Mouse (Mus musculus) neural tube, embryonic 14.5 days (tissue): ENCODE measurements around the gene Zgrf1. TPM values are rescaled to one million over a fixed set of nuclear protein-coding genes. Genes with fewer than 3 reads are reported as not detected.

Source experiments
- ATAC-seq: fragments of 200-750 bp; cut with Nextera tagmentation; 2 replicates; pipeline ENCODE4 v1.8.0; 2017; ENCODE audit warnings: low read depth, mild to moderate bottlenecking, moderate TSS enrichment, moderate library complexity
- H3K27ac ChIP-seq: fragments of 300-500 bp; sonication (generic); 2 replicates; pipeline ENCODE4 v1.5.1; 2014; ENCODE audit warnings: low read depth, mild to moderate bottlenecking, control low read depth, low read length, moderate library complexity, mixed read lengths
- H3K27me3 ChIP-seq: fragments of 300-500 bp; sonication (generic); 2 replicates; pipeline ENCODE4 v1.6.1; 2014; ENCODE audit warnings: low read length; ENCODE audit not compliant: control insufficient read depth, insufficient read depth
- H3K36me3 ChIP-seq: fragments of 300-500 bp; sonication (generic); 2 replicates; pipeline ENCODE4 v1.6.1; 2014; ENCODE audit warnings: low read length, mixed read lengths; ENCODE audit not compliant: control insufficient read depth, insufficient read depth
- H3K4me1 ChIP-seq: fragments of 300-500 bp; sonication (generic); 2 replicates; pipeline ENCODE4 v1.6.1; 2014; ENCODE audit warnings: low read length; ENCODE audit not compliant: control insufficient read depth, insufficient read depth
- H3K4me2 ChIP-seq: fragments of 300-500 bp; sonication (generic); 2 replicates; pipeline ENCODE4 v1.6.1; 2014; ENCODE audit warnings: mild to moderate bottlenecking, low read depth, low read length, control low read depth
- H3K4me3 ChIP-seq: fragments of 300-500 bp; sonication (generic); 2 replicates; pipeline ENCODE4 v1.5.1; 2014; ENCODE audit warnings: low read depth, low read length, control low read depth, mixed read lengths
- H3K9ac ChIP-seq: fragments of 300-500 bp; sonication (generic); replicated peaks from 2 replicates; pipeline ENCODE4 v1.6.1; 2014; ENCODE audit warnings: low read depth, mild to moderate bottlenecking, control low read depth, low read length, mixed read lengths
- H3K9me3 ChIP-seq: fragments of 300-500 bp; sonication (generic); 2 replicates; pipeline ENCODE4 v1.6.1; 2016; ENCODE audit warnings: low read length; ENCODE audit not compliant: control insufficient read depth
- WGBS: fragments of 180-500 bp; shearing (Covaris S2); extraction: QIAGEN DNeasy Blood & Tissue Kit; methylation state at CpG from one replicate; pipeline ENCODE4 v1.1.7; 2014; 5-methylcytosine and 5-hydroxymethylcytosine counted together
- polyA plus RNA-seq: library from polyadenylated mRNA; unstranded; fragments of >200 nt; fragmentation: Nextera tagmentation; extraction: Ambion mirVana; gene quantifications from 2 replicates; pipeline ENCODE4 v1.2.1, GENCODE M21; 2014

The Zgrf1 gene
- polyA plus RNA-seq, 1 experiment from 2014 or later: 4.1 TPM

- Histone ChIP-seq H3K9ac (peak overlapping the region; percentile 73), H3K4me1 (0 out of 2 replicates have a peak, but pooled peaks cover 3% of the 10 kb centered on the region)
- WGBS: 8% methylated on average over 10 of the region's 13 CpGs
Observed at GRCm38 (mm10) chr3:127552434-127552972, 786 bp upstream of the Zgrf1 start.

DNA sequence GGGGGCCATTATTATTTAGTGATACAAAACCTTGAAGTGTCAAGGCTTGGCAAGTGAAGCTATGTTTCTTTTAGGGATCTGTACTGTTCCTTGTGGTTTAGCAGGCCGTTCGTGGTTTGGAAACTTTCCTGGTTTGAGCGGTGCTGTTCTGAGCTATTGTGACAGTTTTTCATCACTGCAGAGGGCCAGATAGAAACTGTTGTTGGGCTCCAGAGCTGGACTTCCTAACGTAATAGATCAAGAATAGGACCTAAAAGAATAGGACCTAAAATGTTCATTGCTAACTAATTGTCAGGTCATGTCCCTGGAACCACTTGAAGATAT lies 393 bp downstream of the Zgrf1 start:
- no peak for ATAC-seq
- peak overlapping the region; percentile 37; the same call in 1 of the 2 replicates for H3K9ac ChIP-seq
- H3K4me1 ChIP-seq: 0 out of 2 replicates have a peak, but pooled peaks cover 3% of the 10 kb centered on the region
- peak overlapping the region; percentile 61 for H3K4me3 ChIP-seq
- H3K36me3 ChIP-seq: no peaks in the 10 kb centered on the region
- H3K27me3 ChIP-seq: no peaks in the 10 kb centered on the region
- no peak overlapping the region for H3K27ac ChIP-seq
- H3K4me2 ChIP-seq: peak overlapping the region; percentile 67
- H3K9me3 ChIP-seq: no peaks in the 10 kb centered on the region
- 0% methylated on average over 4 of the region's 4 CpGs for WGBS

More at GRCm38 (mm10) chr3:127552434-127552972, 786 bp upstream of the Zgrf1 start:
- 0 out of 2 replicates have a peak, but pooled peaks have one; percentile 1 for ATAC-seq
- Histone ChIP-seq H3K9me3 (no peaks in the 10 kb centered on the region), H3K36me3 (no peaks in the 10 kb centered on the region), H3K27ac (peak overlapping the region; percentile 95), H3K4me2 (peak overlapping the region; percentile 58), H3K4me3 (peak overlapping the region; percentile 61), H3K27me3 (no peaks in the 10 kb centered on the region)

DNA sequence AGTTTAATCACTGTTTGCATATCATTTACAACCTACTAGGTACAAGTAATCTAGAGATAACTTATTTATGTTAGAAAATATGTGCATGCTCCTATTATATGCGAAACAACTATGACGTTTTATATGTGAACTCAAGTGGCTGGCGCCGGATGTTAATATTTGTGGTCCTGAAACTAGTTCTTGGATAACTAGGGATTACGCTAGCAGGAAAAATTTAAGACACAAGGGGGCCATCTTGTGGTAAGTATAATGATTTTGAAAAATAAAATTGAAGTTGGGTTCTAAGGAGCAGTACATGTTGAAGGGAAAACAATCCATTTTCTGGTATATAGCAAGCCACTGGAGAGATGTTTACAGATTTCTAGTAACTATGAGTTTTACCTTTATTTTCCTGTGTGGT lies 1.4 kb downstream of the Zgrf1 start:
- Histone ChIP-seq H3K36me3 (no peaks in the 10 kb centered on the region), H3K9me3 (no peaks in the 10 kb centered on the region), H3K27me3 (no peaks in the 10 kb centered on the region), H3K4me3 (no peak overlapping the region), H3K4me2 (no peak overlapping the region), H3K4me1 (0 out of 2 replicates have a peak, but pooled peaks cover 3% of the 10 kb centered on the region), H3K9ac (no peak overlapping the region), H3K27ac (no peak overlapping the region)
- 72% methylated on average over 5 of the region's 5 CpGs for WGBS
- no peak for ATAC-seq

- ATAC-seq: no peak
- no peaks in the 10 kb centered on the region for H3K27me3 ChIP-seq
- H3K36me3 ChIP-seq: peaks cover 8% of the 10 kb centered on the region; the same call in 1 of the 2 replicates
- no peak overlapping the region for H3K4me2 ChIP-seq
- H3K9ac ChIP-seq: no peak overlapping the region
- H3K4me3 ChIP-seq: no peak overlapping the region
- H3K4me1 ChIP-seq: 0 out of 2 replicates have a peak, but pooled peaks cover 3% of the 10 kb centered on the region
- no peaks in the 10 kb centered on the region for H3K9me3 ChIP-seq
- H3K27ac ChIP-seq: no peak overlapping the region
Observed at GRCm38 (mm10) chr3:127558201-127558600, 4.9 kb downstream of the Zgrf1 start.

DNA sequence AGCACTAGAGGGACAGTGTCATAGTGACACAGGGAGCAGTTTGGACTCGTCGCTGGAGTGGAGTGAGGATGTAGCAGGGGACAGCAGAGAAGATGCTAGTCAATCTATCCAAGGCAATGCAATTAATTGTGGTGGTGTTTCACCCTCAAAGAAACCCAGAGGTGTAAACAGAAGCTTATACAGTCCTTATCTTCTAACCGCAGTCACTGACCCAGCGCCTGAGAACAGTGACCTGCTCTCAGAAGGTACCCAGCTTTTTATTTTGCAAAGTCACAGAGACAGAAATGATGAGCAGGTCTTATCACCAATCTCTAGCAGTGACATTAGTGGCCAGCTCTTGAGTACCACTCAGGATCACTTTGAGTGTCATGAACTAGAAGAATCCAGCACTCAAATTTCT lies 9.7 kb downstream of the Zgrf1 start:
- no peaks in the 10 kb centered on the region for H3K27me3 ChIP-seq
- no peak for ATAC-seq

GRCm38 (mm10) chr3:127565129-127565528 lies 11.8 kb downstream of the Zgrf1 start:
- no peak overlapping the region for H3K4me2 ChIP-seq
- H3K27me3 ChIP-seq: no peaks in the 10 kb centered on the region
- H3K36me3 ChIP-seq: peaks cover 8% of the 10 kb centered on the region; the same call in 1 of the 2 replicates
- no peak overlapping the region for H3K27ac ChIP-seq
- no peak for ATAC-seq
- no peaks in the 10 kb centered on the region for H3K9me3 ChIP-seq
- 76% methylated on average over 3 of the region's 3 CpGs for WGBS
- H3K4me3 ChIP-seq: no peak overlapping the region
- H3K4me1 ChIP-seq: no peaks in the 10 kb centered on the region
- H3K9ac ChIP-seq: no peak overlapping the region

More for the DNA sequence above, 9.7 kb downstream of the Zgrf1 start:
- no peak overlapping the region for H3K27ac ChIP-seq
- no peak overlapping the region for H3K4me3 ChIP-seq
- no peak overlapping the region for H3K4me2 ChIP-seq
- H3K9me3 ChIP-seq: no peaks in the 10 kb centered on the region
- WGBS: 94% methylated on average over 4 of the region's 4 CpGs
- H3K36me3 ChIP-seq: peaks cover 8% of the 10 kb centered on the region; the same call in 1 of the 2 replicates
- H3K4me1 ChIP-seq: no peaks in the 10 kb centered on the region
- H3K9ac ChIP-seq: no peak overlapping the region

GRCm38 (mm10) chr3:127572557-127572956 lies 19.3 kb downstream of the Zgrf1 start:
- H3K4me1 ChIP-seq: no peaks in the 10 kb centered on the region
- ATAC-seq: peak; percentile 71; the same call in 1 of the 2 replicates
- no peak overlapping the region for H3K9ac ChIP-seq
- no peak overlapping the region for H3K4me2 ChIP-seq
- no peaks in the 10 kb centered on the region for H3K36me3 ChIP-seq
- H3K27me3 ChIP-seq: no peaks in the 10 kb centered on the region
- WGBS: 58% methylated on average over 4 of the region's 4 CpGs
- H3K4me3 ChIP-seq: no peak overlapping the region
- no peak overlapping the region for H3K27ac ChIP-seq
- H3K9me3 ChIP-seq: no peaks in the 10 kb centered on the region

DNA sequence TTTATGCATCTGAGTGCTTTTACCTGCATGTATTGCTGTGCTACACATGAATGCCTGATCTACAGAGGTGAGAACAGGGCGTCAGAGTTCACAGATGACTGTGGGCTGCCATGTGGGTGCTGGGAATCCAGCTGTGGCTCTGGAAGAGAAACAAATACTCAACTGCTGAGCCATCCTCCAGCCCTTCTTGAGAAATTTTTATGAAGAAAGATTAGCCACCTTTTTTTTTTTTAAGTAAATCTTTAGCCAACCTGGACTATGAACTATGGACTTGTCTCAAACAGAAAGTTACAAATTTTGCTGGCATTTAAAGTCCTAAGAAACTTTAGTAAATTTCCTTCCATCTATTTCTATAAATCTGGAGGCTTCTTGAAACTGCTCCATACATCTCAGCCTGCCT lies 43.8 kb downstream of the Zgrf1 start:
- no peak overlapping the region for H3K9ac ChIP-seq
- no peak overlapping the region for H3K4me3 ChIP-seq
- no peaks in the 10 kb centered on the region for H3K4me1 ChIP-seq
- no peak overlapping the region for H3K27ac ChIP-seq
- H3K27me3 ChIP-seq: no peaks in the 10 kb centered on the region
- WGBS: 94% methylated on average over 1 of the region's 1 CpGs
- ATAC-seq: no peak
- H3K9me3 ChIP-seq: no peaks in the 10 kb centered on the region
- no peaks in the 10 kb centered on the region for H3K36me3 ChIP-seq
- H3K4me2 ChIP-seq: no peak overlapping the region

GRCm38 (mm10) chr3:127608109-127608508 lies 54.8 kb downstream of the Zgrf1 start:
- H3K27ac ChIP-seq: no peak overlapping the region
- H3K36me3 ChIP-seq: no peaks in the 10 kb centered on the region
- no peak overlapping the region for H3K4me2 ChIP-seq
- H3K27me3 ChIP-seq: no peaks in the 10 kb centered on the region
- 95% methylated on average over 2 of the region's 2 CpGs for WGBS
- ATAC-seq: no peak
- H3K9me3 ChIP-seq: no peaks in the 10 kb centered on the region
- no peak overlapping the region for H3K9ac ChIP-seq
- H3K4me1 ChIP-seq: no peaks in the 10 kb centered on the region
- no peak overlapping the region for H3K4me3 ChIP-seq
